Mouse (Mus musculus): ENCODE measurements around the gene Sec24c. TPM values are rescaled to one million over a fixed set of nuclear protein-coding genes. Genes with fewer than 3 reads are reported as not detected.
"Not testable (repeated sequence)": the region's sequence is repeated elsewhere in the genome, so short reads cannot be mapped to it uniquely, and the experiment has no call there.

Gene Sec24c
- polyA plus RNA-seq, 1 experiment: 5.0 TPM

DNA sequence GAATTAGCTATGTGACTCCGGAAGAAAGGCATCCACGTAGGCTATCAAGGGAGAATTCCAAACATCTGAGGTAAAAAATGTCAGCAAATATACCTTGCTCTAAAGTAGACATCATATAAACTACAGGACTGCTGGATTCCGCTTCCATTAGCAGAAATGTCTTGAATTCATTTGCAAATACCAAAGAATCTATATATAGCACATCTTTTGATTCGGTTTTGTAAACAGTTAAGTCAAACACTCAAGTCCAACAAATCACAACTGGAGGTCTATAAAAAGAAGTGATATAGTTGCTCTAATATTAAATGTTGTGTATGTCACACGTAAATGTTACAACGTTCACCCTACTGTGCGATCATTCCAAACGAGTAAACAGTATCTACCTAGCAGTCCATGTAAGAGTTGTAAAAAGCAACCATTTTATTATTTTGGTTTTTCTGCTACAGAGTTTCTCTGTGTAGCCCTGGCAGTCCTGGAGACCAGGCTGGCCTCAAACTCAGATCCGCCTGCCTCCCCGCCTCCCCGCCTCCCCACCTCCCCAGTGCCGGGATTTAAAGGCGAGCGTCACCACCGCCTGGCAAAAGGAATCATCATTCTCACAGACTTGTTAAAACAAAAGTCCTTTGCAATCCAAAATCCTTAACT, 28.1 kb downstream of the Sec24c start:
- TF ChIP-seq TAL1 (IDR thresholded peaks at IDR 0.05; ENCODE audit: low read length) (no peak), GATA1 (IDR thresholded peaks at IDR 0.05; ENCODE audit: low read length) (no peak)
- H3K9me3 ChIP-seq (ENCODE audit: control insufficient read depth, low read length): no peaks in the 10 kb centered on the region
- H3K36me3 ChIP-seq (ENCODE audit: control insufficient read depth): peaks cover 45% of the 10 kb centered on the region
- H3K4me3 ChIP-seq (replicated peaks): peak overlapping the region; percentile 70
- peaks cover 71% of the 10 kb centered on the region for H3K4me1 ChIP-seq (ENCODE audit: control insufficient read depth)
- no peaks in the 10 kb centered on the region for H3K27me3 ChIP-seq (ENCODE audit: control insufficient read depth)

- H3K27me3 ChIP-seq (ENCODE audit: control insufficient read depth): no peaks in the 10 kb centered on the region
- no peaks in the 10 kb centered on the region for H3K9me3 ChIP-seq (ENCODE audit: control insufficient read depth, low read length)
- peaks cover 70% of the 10 kb centered on the region for H3K4me1 ChIP-seq (ENCODE audit: control insufficient read depth)
- peaks cover 42% of the 10 kb centered on the region for H3K36me3 ChIP-seq (ENCODE audit: control insufficient read depth)
- no peak for TF ChIP-seq GATA1 (IDR thresholded peaks at IDR 0.05; ENCODE audit: low read length)
- TF ChIP-seq TAL1 (IDR thresholded peaks at IDR 0.05; ENCODE audit: low read length): no peak
- H3K4me3 ChIP-seq (replicated peaks): peak within 1 kb of the TSS; percentile 70
Observed at GRCm38 (mm10) chr14:20702741-20703381, 28.8 kb downstream of the Sec24c start, which contains the start of gene Chchd1. TSS of gene Chchd1 (plus strand) at chr14:20703006.

GRCm38 (mm10) chr14:20703461-20703860, 29.4 kb downstream of the Sec24c start:
- H3K9me3 ChIP-seq (ENCODE audit: control insufficient read depth, low read length); H3K27me3 ChIP-seq (ENCODE audit: control insufficient read depth): not testable (repeated sequence)
- H3K4me3 ChIP-seq (replicated peaks): peak overlapping the region; percentile 70
- peaks cover 36% of the 10 kb centered on the region for H3K36me3 ChIP-seq (ENCODE audit: control insufficient read depth)
- peaks cover 70% of the 10 kb centered on the region for H3K4me1 ChIP-seq (ENCODE audit: control insufficient read depth)

DNA sequence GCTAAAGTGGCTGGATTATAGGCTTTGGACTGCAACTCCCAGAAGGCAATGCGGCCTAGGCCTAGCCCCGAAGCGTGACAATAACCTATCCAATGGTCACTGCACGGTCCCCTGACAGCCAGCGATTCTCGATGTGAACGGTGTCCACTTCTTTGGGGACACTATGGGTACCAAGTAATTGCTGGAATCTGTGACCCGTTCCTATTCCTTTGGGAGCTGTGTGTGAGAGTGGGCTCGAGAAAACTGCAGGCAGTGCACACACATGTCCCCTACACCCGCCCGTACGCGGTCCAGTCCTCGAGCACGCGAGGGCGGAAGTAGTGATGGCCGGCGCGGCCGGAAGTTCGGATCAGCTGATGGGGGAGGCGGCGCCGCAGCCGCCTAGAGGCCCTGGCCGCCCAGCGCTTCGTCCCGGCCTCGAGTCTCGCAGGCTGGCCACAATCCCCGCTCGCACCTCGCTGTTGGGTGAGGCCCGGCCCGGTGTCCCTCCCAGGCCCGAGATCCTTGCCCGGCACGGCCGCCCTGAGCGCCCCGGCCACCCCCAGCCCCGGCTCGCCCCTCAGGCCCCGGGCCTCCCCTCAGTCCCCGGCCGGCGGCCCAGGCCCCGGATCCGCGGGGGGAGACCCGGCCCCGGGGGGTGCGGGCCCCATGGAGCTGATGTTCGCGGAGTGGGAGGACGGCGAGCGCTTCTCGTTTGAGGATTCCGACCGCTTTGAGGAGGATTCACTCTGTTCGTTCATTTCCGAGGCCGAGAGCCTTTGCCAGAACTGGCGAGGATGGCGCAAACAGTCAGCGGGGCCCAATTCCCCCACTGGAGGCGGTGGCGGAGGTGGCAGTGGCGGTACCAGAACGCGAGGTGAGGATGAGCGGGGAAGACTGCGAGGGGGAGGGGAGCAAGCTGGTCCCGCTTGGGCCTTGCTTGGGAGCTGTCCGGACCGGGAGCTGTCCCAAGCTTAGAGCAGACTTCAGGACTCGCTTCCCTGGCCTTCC, 33.4 kb downstream of the Sec24c start, which contains the start of gene Zswim8:
Gene Zswim8 (plus strand): TSS at position 352 of the 990 bp plus-strand sequence.
- peaks cover 67% of the 10 kb centered on the region for H3K4me1 ChIP-seq (ENCODE audit: control insufficient read depth)
- TF ChIP-seq GATA1 (IDR thresholded peaks at IDR 0.05; ENCODE audit: low read length): no peak
- TF ChIP-seq TAL1 (IDR thresholded peaks at IDR 0.05; ENCODE audit: low read length): no peak

DNA sequence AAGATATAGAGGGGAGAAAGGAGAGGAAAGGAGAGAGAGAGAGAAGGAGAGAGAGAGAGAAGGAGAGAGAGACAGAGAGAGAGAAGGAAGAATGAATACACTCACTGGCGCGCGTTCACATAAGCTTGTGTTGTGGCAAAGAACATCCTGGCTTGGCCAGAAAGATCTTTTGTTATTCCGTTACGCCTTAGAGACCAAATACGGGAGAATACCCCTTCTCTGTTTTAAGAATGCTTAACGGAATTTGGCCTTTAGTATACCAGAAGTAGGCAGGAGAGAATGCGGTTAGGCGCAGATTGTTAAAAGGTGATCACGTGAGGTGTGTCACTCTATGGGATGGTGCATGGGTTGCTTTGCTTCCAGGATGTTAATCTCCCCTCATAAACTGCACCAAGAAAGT, 34.1 kb downstream of the Sec24c start:
- H3K36me3 ChIP-seq (ENCODE audit: control insufficient read depth): peaks cover 50% of the 10 kb centered on the region
- H3K9me3 ChIP-seq (ENCODE audit: control insufficient read depth, low read length): no peaks in the 10 kb centered on the region
- peak overlapping the region; percentile 94 for H3K4me3 ChIP-seq (replicated peaks)
- no peak for TF ChIP-seq GATA1 (IDR thresholded peaks at IDR 0.05; ENCODE audit: low read length)
- no peak for TF ChIP-seq TAL1 (IDR thresholded peaks at IDR 0.05; ENCODE audit: low read length)
- no peaks in the 10 kb centered on the region for H3K27me3 ChIP-seq (ENCODE audit: control insufficient read depth)
- peaks cover 66% of the 10 kb centered on the region for H3K4me1 ChIP-seq (ENCODE audit: control insufficient read depth)

More for the DNA sequence above, 33.4 kb downstream of the Sec24c start, which contains the start of gene Zswim8:
- no peaks in the 10 kb centered on the region for H3K9me3 ChIP-seq (ENCODE audit: control insufficient read depth, low read length)
- peak within 1 kb of the TSS; percentile 94 for H3K4me3 ChIP-seq (replicated peaks)
- no peaks in the 10 kb centered on the region for H3K27me3 ChIP-seq (ENCODE audit: control insufficient read depth)
- H3K36me3 ChIP-seq (ENCODE audit: control insufficient read depth): peaks cover 43% of the 10 kb centered on the region

GRCm38 (mm10) chr14:20713832-20714231, 39.7 kb downstream of the Sec24c start:
- peaks cover 89% of the 10 kb centered on the region for H3K36me3 ChIP-seq (ENCODE audit: control insufficient read depth)

GRCm38 (mm10) chr14:20718443-20718842, 44.3 kb downstream of the Sec24c start:
- no peak for TF ChIP-seq GATA1 (IDR thresholded peaks at IDR 0.05; ENCODE audit: low read length)
- TF ChIP-seq TAL1 (IDR thresholded peaks at IDR 0.05; ENCODE audit: low read length): no peak
- peaks cover 99% of the 10 kb centered on the region for H3K36me3 ChIP-seq (ENCODE audit: control insufficient read depth)
- H3K27me3 ChIP-seq (ENCODE audit: control insufficient read depth): no peaks in the 10 kb centered on the region
- H3K9me3 ChIP-seq (ENCODE audit: control insufficient read depth, low read length): no peaks in the 10 kb centered on the region
- H3K4me1 ChIP-seq (ENCODE audit: control insufficient read depth): peaks cover 19% of the 10 kb centered on the region
- H3K4me3 ChIP-seq (replicated peaks): no peak overlapping the region

More at GRCm38 (mm10) chr14:20713832-20714231, 39.7 kb downstream of the Sec24c start:
- TF ChIP-seq TAL1 (IDR thresholded peaks at IDR 0.05; ENCODE audit: low read length) (no peak), GATA1 (IDR thresholded peaks at IDR 0.05; ENCODE audit: low read length) (no peak)
- Histone ChIP-seq H3K4me1 (ENCODE audit: control insufficient read depth) (peaks cover 50% of the 10 kb centered on the region), H3K4me3 (replicated peaks) (no peak overlapping the region), H3K27me3 (ENCODE audit: control insufficient read depth) (no peaks in the 10 kb centered on the region), H3K9me3 (ENCODE audit: control insufficient read depth, low read length) (no peaks in the 10 kb centered on the region)

DNA sequence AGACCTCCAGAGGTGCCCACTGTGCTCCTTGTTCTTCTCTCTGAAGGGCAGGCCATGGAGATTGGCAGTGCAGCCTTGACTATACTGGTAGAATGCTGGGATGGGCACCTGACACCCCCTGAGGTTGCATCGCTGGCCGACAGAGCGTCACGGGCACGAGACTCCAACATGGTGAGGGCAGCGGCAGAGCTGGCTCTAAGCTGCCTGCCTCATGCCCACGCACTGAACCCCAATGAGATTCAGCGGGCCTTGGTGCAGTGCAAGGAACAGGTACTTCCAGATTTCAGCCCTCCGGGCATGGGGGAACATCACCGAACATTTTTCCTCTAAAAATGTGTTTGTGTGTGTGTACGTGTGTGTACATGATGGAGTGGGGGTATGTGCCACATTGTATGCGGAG, 45.7 kb downstream of the Sec24c start:
- peaks cover 99% of the 10 kb centered on the region for H3K36me3 ChIP-seq (ENCODE audit: control insufficient read depth)
- TF ChIP-seq GATA1 (IDR thresholded peaks at IDR 0.05; ENCODE audit: low read length): no peak
- TF ChIP-seq TAL1 (IDR thresholded peaks at IDR 0.05; ENCODE audit: low read length): no peak
- H3K4me3 ChIP-seq (replicated peaks): no peak overlapping the region
- H3K27me3 ChIP-seq (ENCODE audit: control insufficient read depth): no peaks in the 10 kb centered on the region
- peaks cover 17% of the 10 kb centered on the region for H3K4me1 ChIP-seq (ENCODE audit: control insufficient read depth)
- H3K9me3 ChIP-seq (ENCODE audit: control insufficient read depth, low read length): no peaks in the 10 kb centered on the region
